In genomic region chr5:30638041-30638440, GRCm38 (mm10) we compare ENCODE assay signal across 9 mouse cellular contexts. TPM values are rescaled to one million over a fixed set of nuclear protein-coding genes. Genes with fewer than 3 reads are reported as not detected.
DNase-seq lines count a peak whose midpoint lies in the region; ATAC-seq and TF ChIP-seq lines count a peak whose summit lies in the region.
"Had no signal": no experiment of that assay in that cellular context is flagged by ENCODE, and none has a peak within 500 bp of the region (broad histone marks: within the 10 kb centered on the region; RNA-seq: fewer than 3 reads in every experiment).

No protein-coding gene starts in this region.

- intact Hi-C loops in left cerebral cortex, adult 2 months (cut with DNase I), result loop anchor here (1.0 to 10.0 kb wide), 3 partner anchors 122 to 243 kb away; no protein-coding TSS in a partner anchor

- H3K27ac ChIP-seq in left cerebral cortex, adult 2 months, result no peak overlapping the region
- H3K27ac ChIP-seq: macrophage had no signal

- H3K4me3 ChIP-seq in left cerebral cortex, adult 2 months, result no peak overlapping the region

- peak; percentile 91 for TF ChIP-seq CTCF in left cerebral cortex, adult 2 months (IDR thresholded peaks at IDR 0.05)

- peak; percentile 84 for ATAC-seq in megakaryocyte-erythroid progenitor cell, adult 5-6 weeks (replicated peaks; ENCODE audit: low FRiP score, low TSS enrichment, poor library complexity, severe bottlenecking)

- DNase-seq in MN1 (ENCODE audit: low spot score), result peak; percentile 78
- peak; percentile 72 for DNase-seq in cerebellum, adult 11-12 months
- peak; percentile 54 to 76 for DNase-seq in frontal cortex, postnatal 10 days (ENCODE audit: low spot score in 2 of 2)
- DNase-seq in hindlimb bud, embryonic 11.5 days (ENCODE audit: extremely low spot score, low read depth, low spot score), result peak; percentile 26
- DNase-seq in left cerebral cortex, adult 2 months (ENCODE audit: extremely low spot score in 1 of 2, low spot score in 2 of 2), result peak; percentile 78 to 80
- peak; percentile 73 for DNase-seq in right cerebral cortex, postnatal 25 days
- DNase-seq in yolk sac, embryonic 10.5 days (ENCODE audit: low spot score), result peak; percentile 64

RNA-seq across cellular contexts. Expression of gene Slc35f6, which starts 9.7 kb away (rescaled TPM):
- total RNA-seq in left cerebral cortex, adult 2 months (2021), result 10 to 100 TPM; 42.2 to 45.6 TPM
- total RNA-seq in megakaryocyte-erythroid progenitor cell, adult 5-6 weeks (2014; fragmentation: Nextera tagmentation), result 18.5 and 23.4 TPM in 2 replicates
- total RNA-seq in megakaryocyte-erythroid progenitor cell, adult 5-6 weeks (2017), result 6.8 and 8.9 TPM in 2 replicates

RNA-seq across cellular contexts. Expression of gene Cenpa, which starts 28.5 kb away (rescaled TPM):
- total RNA-seq in left cerebral cortex, adult 2 months (2021), result 1 to 10 TPM; 5.5 to 6.2 TPM
- total RNA-seq in megakaryocyte-erythroid progenitor cell, adult 5-6 weeks (2014; fragmentation: Nextera tagmentation), result 337 and 377 TPM in 2 replicates
- 136 and 144 TPM in 2 replicates for total RNA-seq in megakaryocyte-erythroid progenitor cell, adult 5-6 weeks (2017)

RNA-seq across cellular contexts. Expression of gene Kcnk3, which starts 50.1 kb away (rescaled TPM):
- 10 to 100 TPM; 22.4 to 23.1 TPM for total RNA-seq in left cerebral cortex, adult 2 months (2021)
- total RNA-seq in megakaryocyte-erythroid progenitor cell, adult 5-6 weeks (2014; fragmentation: Nextera tagmentation), result not detected in 2 replicates
- total RNA-seq in megakaryocyte-erythroid progenitor cell, adult 5-6 weeks (2017), result 0.04 TPM in 1 of 2 replicates, not detected in the other

Comparison
In these comparisons a context has a peak if more than half of its experiments do, and no peak if none do; other contexts are left out.
1. DNase-seq: peak in every context shown above with its lines; median percentile 79 in left cerebral cortex, adult 2 months; 78 in MN1; 73 in right cerebral cortex, postnatal 25 days; 72 in cerebellum, adult 11-12 months; 65 in frontal cortex, postnatal 10 days; 64 in yolk sac, embryonic 10.5 days; 26 in hindlimb bud, embryonic 11.5 days.
2. RNA of gene Cenpa, which starts 28.5 kb away (total RNA-seq): 136 to 377 TPM in megakaryocyte-erythroid progenitor cell, adult 5-6 weeks; 5.5 to 6.2 TPM in left cerebral cortex, adult 2 months; every median in the first group is over 10 times any median in the second.
3. RNA of gene Kcnk3, which starts 50.1 kb away (total RNA-seq): 22.4 to 23.1 TPM in left cerebral cortex, adult 2 months; 0.04 TPM in megakaryocyte-erythroid progenitor cell, adult 5-6 weeks; every median in the first group is over 10 times any median in the second.